Mouse (Mus musculus): ENCODE measurements at regions not wholly inside any gene's neighbourhood (a gene's known extent, or its start where the extent isn't known, plus 50 kb on each side); places are given as distances from the start of the nearest gene placed in this dataset.

DNA sequence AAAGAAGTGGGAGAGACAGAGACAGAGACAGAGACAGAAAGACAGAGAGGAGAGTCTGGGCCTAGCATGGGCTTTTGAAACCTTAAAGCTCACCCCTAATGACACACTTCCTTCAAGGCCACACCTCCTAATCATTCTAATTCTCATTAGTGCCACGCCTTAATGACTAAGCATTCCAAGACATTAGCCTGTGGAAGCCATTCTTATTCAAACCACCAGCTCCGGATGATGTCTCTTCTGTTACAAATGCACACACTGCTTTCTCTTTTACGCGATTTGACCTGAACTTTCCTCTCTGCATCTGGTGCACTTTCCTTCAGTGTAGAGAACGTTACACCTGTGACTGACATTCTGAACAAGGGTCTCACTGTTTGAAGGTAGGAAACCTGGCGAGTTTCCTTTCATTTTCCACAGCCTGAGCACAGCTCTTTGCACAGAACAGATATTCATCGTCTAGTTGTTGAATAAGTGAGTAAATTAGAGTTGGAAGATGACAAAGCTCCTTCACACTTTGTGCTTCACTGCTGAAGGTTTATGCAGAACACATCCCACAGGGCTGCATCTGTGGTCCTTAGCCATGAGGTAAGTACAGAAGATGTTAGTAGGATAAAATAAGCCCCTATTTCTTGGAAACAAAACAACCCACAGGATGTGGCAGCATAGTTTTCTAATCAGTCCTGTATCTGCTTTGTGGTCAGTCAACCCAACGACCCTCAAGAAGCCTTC lies 116.8 kb downstream of the Faxc start:
- no peaks in the 10 kb centered on the region for H3K27me3 ChIP-seq (ENCODE audit: control insufficient read depth in 1 of 2, insufficient read depth in 2 of 2, low read length in 2 of 2)
- TF ChIP-seq POLR2AphosphoS5 (IDR thresholded peaks at IDR 0.05; ENCODE audit: borderline replicate concordance, low read depth, low read length), result no peak
- no peak for TF ChIP-seq JUND (IDR thresholded peaks at IDR 0.05; ENCODE audit: low read depth, low read length)
- no peak for TF ChIP-seq RCOR1 (IDR thresholded peaks at IDR 0.05; ENCODE audit: low read depth, low read length)
- no peak overlapping the region for H3K27ac ChIP-seq (ENCODE audit: control insufficient read depth, low read depth, low read length)
- no peaks in the 10 kb centered on the region for H3K9me3 ChIP-seq (replicated peaks; ENCODE audit: insufficient read depth, low read length)
- H3K36me3 ChIP-seq (ENCODE audit: control insufficient read depth in 1 of 2, insufficient read depth in 2 of 2, low read length in 2 of 2), result no peaks in the 10 kb centered on the region
- H3K79me2 ChIP-seq (ENCODE audit: control insufficient read depth, insufficient read depth, low read length, poor library complexity), result no peaks in the 10 kb centered on the region
- no peak overlapping the region for H3K9ac ChIP-seq (ENCODE audit: control insufficient read depth, low read depth, low read length, poor library complexity, severe bottlenecking)
- no peaks in the 10 kb centered on the region for H3K4me1 ChIP-seq (ENCODE audit: control insufficient read depth in 1 of 2, insufficient read depth in 2 of 2, low read length in 2 of 2)
- DNase-seq (ENCODE audit: low read depth, low spot score), result no peak
- no peak overlapping the region for H3K4me3 ChIP-seq (ENCODE audit: control insufficient read depth in 1 of 2, insufficient read depth in 1 of 2, low read depth in 2 of 2, low read length in 2 of 2)

DNA sequence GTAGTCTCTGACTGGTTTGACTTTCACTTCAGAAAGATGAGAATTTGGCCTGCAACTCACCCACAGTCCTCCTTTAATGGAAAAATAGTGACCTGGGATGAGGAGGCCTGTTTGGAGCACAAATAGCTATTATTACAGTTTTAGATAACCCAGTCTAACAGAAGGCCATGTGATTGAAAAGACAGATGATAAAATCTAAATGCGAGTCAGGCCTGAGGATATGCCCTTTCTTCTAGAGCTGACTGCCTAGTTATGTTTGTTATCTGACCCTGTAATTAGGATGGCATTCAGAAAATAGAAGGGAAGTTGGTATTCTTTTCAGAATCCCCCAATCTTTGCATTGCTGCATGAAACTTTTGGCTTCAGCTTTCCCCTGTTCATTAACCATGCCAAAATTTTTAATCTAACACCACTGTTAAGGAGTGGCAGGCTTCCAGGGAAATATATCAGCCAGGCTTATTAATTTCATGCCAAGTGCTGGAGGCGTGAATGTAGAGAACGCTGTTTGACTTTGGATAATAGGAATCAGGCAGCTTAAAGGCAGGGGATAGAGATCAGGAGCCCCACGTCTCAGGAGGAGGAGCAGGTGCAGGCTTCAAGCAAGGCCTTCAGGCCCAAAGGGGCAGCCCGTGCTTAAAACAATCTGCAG lies 135.8 kb downstream of the Faxc start:
- Histone ChIP-seq H3K36me3 (ENCODE audit: control insufficient read depth in 1 of 2, insufficient read depth in 2 of 2, low read length in 2 of 2) (no peaks in the 10 kb centered on the region), H3K9ac (ENCODE audit: control insufficient read depth, low read depth, low read length, poor library complexity, severe bottlenecking) (no peak overlapping the region), H3K27ac (ENCODE audit: control insufficient read depth, low read depth, low read length) (no peak overlapping the region), H3K9me3 (replicated peaks; ENCODE audit: insufficient read depth, low read length) (no peaks in the 10 kb centered on the region), H3K4me1 (ENCODE audit: control insufficient read depth in 1 of 2, insufficient read depth in 2 of 2, low read length in 2 of 2) (no peaks in the 10 kb centered on the region), H3K27me3 (ENCODE audit: control insufficient read depth in 1 of 2, insufficient read depth in 2 of 2, low read length in 2 of 2) (no peaks in the 10 kb centered on the region), H3K79me2 (ENCODE audit: control insufficient read depth, insufficient read depth, low read length, poor library complexity) (no peaks in the 10 kb centered on the region), H3K4me3 (ENCODE audit: control insufficient read depth in 1 of 2, insufficient read depth in 1 of 2, low read depth in 2 of 2, low read length in 2 of 2) (no peak overlapping the region)
- no peak for DNase-seq (ENCODE audit: low read depth, low spot score)
- TF ChIP-seq ETS1 (IDR thresholded peaks at IDR 0.05; ENCODE audit: low read depth, low read length) (no peak), ZMIZ1 (IDR thresholded peaks at IDR 0.05; ENCODE audit: low read depth, low read length) (no peak), CHD2 (IDR thresholded peaks at IDR 0.05; ENCODE audit: low read length) (no peak), USF2 (IDR thresholded peaks at IDR 0.05; ENCODE audit: borderline replicate concordance in 1 of 2, insufficient read depth in 1 of 2, low read depth in 1 of 2, low read length in 2 of 2) (no peak), RAD21 (IDR thresholded peaks at IDR 0.05; ENCODE audit: low read depth, low read length) (no peak), MXI1 (IDR thresholded peaks at IDR 0.05; ENCODE audit: low read depth, low read length) (no peak), TAL1 (IDR thresholded peaks at IDR 0.05; ENCODE audit: low read length) (no peak)

DNA sequence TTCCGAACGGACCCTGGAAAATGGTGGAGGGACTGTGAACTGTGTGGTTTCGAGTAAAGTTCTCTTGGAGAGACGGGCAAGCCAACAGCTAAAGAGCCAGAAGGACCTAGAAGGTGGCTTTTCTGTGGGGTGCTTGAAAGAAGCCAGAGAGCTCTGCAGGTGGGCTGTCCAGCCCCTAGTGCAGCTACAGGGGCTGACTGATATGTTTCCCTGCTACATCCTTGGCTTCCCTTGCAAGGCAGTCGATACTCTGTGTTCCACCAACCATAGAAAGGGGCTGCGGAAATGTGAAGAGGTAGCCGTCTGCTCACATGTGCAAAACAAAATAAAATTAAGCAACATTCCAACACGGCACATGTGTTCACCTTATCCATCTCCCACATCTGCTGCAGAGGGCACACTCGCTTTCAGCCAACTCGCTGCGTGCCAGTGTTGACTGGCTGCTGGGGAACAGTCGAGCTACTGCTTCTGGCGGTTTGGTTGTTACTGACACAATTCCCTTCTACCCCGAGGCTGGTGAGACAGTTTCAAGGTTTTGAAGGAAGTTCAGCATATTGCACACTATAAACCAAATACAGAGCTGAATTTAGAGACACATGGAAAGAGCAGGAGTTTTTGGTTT lies 136.7 kb downstream of the Faxc start:
- no peak overlapping the region for H3K9ac ChIP-seq (ENCODE audit: control insufficient read depth, low read depth, low read length, poor library complexity, severe bottlenecking)
- DNase-seq (ENCODE audit: low read depth, low spot score), result no peak
- no peaks in the 10 kb centered on the region for H3K27me3 ChIP-seq (ENCODE audit: control insufficient read depth in 1 of 2, insufficient read depth in 2 of 2, low read length in 2 of 2)
- H3K4me1 ChIP-seq (ENCODE audit: control insufficient read depth in 1 of 2, insufficient read depth in 2 of 2, low read length in 2 of 2), result no peaks in the 10 kb centered on the region
- no peak overlapping the region for H3K4me3 ChIP-seq (ENCODE audit: control insufficient read depth in 1 of 2, insufficient read depth in 1 of 2, low read depth in 2 of 2, low read length in 2 of 2)
- no peaks in the 10 kb centered on the region for H3K9me3 ChIP-seq (replicated peaks; ENCODE audit: insufficient read depth, low read length)
- no peak overlapping the region for H3K27ac ChIP-seq (ENCODE audit: control insufficient read depth, low read depth, low read length)
- no peaks in the 10 kb centered on the region for H3K36me3 ChIP-seq (ENCODE audit: control insufficient read depth in 1 of 2, insufficient read depth in 2 of 2, low read length in 2 of 2)
- no peaks in the 10 kb centered on the region for H3K79me2 ChIP-seq (ENCODE audit: control insufficient read depth, insufficient read depth, low read length, poor library complexity)
- TF ChIP-seq POLR2AphosphoS5 (IDR thresholded peaks at IDR 0.05; ENCODE audit: borderline replicate concordance, low read depth, low read length), result no peak

Measured in MEL (cell line).